Mouse (Mus musculus) forebrain, embryonic 14.5 days (tissue): Measurements from ENCODE around the gene Ralgapa2. TPM values are rescaled to one million over a fixed set of nuclear protein-coding genes. Genes with fewer than 3 reads are reported as not detected.
A peak's percentile ranks its signal among the peaks of the same experiment; 100 is the strongest.

Experiments
- ATAC-seq: fragments of 200-750 bp; cut with Nextera tagmentation; 2 replicates; pipeline ENCODE4 v1.8.0; 2017; ENCODE audit warnings: mild to moderate bottlenecking, moderate library complexity
- DNase-seq: peaks from one replicate; pipeline ENCODE4 v3.0.0-alpha.2; 2015; ENCODE audit warnings: low spot score
- H3K27ac ChIP-seq: fragments of 300-500 bp; sonication (generic); 2 replicates; pipeline ENCODE4 v1.5.1; 2014; ENCODE audit warnings: low read depth, mild to moderate bottlenecking, control low read depth, low read length, moderate library complexity
- H3K27me3 ChIP-seq: fragments of 300-500 bp; sonication (generic); replicated peaks from 2 replicates; pipeline ENCODE4 v1.6.1; 2014; ENCODE audit warnings: low read length, control low read depth, mixed read lengths; ENCODE audit not compliant: control insufficient read depth, insufficient read depth
- H3K36me3 ChIP-seq: fragments of 300-500 bp; sonication (generic); 2 replicates; pipeline ENCODE4 v1.6.1; 2014; ENCODE audit warnings: low read length, control low read depth; ENCODE audit not compliant: control insufficient read depth, insufficient read depth
- H3K4me1 ChIP-seq: fragments of 300-500 bp; sonication (generic); 2 replicates; pipeline ENCODE4 v1.6.1; 2014; ENCODE audit warnings: antibody characterized with exemption, low read length, control low read depth; ENCODE audit not compliant: control insufficient read depth, insufficient read depth
- H3K4me2 ChIP-seq: fragments of 300-500 bp; sonication (generic); 2 replicates; pipeline ENCODE4 v1.6.1; 2014; ENCODE audit warnings: mild to moderate bottlenecking, control low read depth, low read length
- H3K4me3 ChIP-seq: fragments of 300-500 bp; sonication (generic); 2 replicates; pipeline ENCODE4 v1.5.1; 2014; ENCODE audit warnings: low read depth, low read length, control low read depth
- H3K9ac ChIP-seq: fragments of 300-500 bp; sonication (generic); 2 replicates; pipeline ENCODE4 v1.6.1; 2014; ENCODE audit warnings: mild to moderate bottlenecking, low read length, control low read depth, moderate library complexity
- H3K9me3 ChIP-seq: fragments of 300-500 bp; sonication (generic); replicated peaks from 2 replicates; pipeline ENCODE4 v1.6.1; 2016; ENCODE audit warnings: low read length, control low read depth, mixed read lengths; ENCODE audit not compliant: control insufficient read depth
- WGBS: fragments of 180-500 bp; shearing (Covaris S2); extraction: QIAGEN DNeasy Blood & Tissue Kit; methylation state at CpG from one replicate; pipeline ENCODE4 v1.1.7; 2014; 5-methylcytosine and 5-hydroxymethylcytosine counted together
- polyA plus RNA-seq: library from polyadenylated mRNA; unstranded; fragments of >200 nt; fragmentation: Nextera tagmentation; extraction: Ambion mirVana; gene quantifications from 2 replicates; pipeline ENCODE4 v1.2.1, GENCODE M21; 2014

Gene Ralgapa2
- polyA plus RNA-seq, 1 experiment from 2014 or later: 6.3 TPM

GRCm38 (mm10) chr2:146491830-146492610 lies 20.1 kb downstream of the Ralgapa2 start:
- DNase-seq (no peak), ATAC-seq (no peak)
- Histone ChIP-seq H3K9me3 (no peaks in the 10 kb centered on the region), H3K36me3 (no peaks in the 10 kb centered on the region), H3K27ac (no peak overlapping the region), H3K4me1 (no peaks in the 10 kb centered on the region), H3K4me3 (no peak overlapping the region), H3K27me3 (no peaks in the 10 kb centered on the region), H3K4me2 (no peak overlapping the region), H3K9ac (no peak overlapping the region)
- 98% methylated on average over 5 of the region's 5 CpGs for WGBS

- H3K27me3 ChIP-seq: no peaks in the 10 kb centered on the region
- DNase-seq (no peak), ATAC-seq (no peak)
- no peak overlapping the region for H3K9ac ChIP-seq
- no peak overlapping the region for H3K4me2 ChIP-seq
- H3K36me3 ChIP-seq: no peaks in the 10 kb centered on the region
- H3K9me3 ChIP-seq: no peaks in the 10 kb centered on the region
- no peak overlapping the region for H3K27ac ChIP-seq
- no peak overlapping the region for H3K4me3 ChIP-seq
- 94% methylated on average over 1 of the region's 1 CpGs for WGBS
- H3K4me1 ChIP-seq: no peaks in the 10 kb centered on the region
Measured at GRCm38 (mm10) chr2:146490926-146491325, 21.2 kb downstream of the Ralgapa2 start.

- H3K9ac ChIP-seq: no peak overlapping the region
- WGBS: 90% methylated on average over 3 of the region's 3 CpGs
Measured at GRCm38 (mm10) chr2:146488291-146488690, 23.9 kb downstream of the Ralgapa2 start.

GRCm38 (mm10) chr2:146482859-146483258 lies 29.3 kb downstream of the Ralgapa2 start:
- ATAC-seq (no peak), DNase-seq (no peak)
- Histone ChIP-seq H3K4me1 (no peaks in the 10 kb centered on the region), H3K27ac (no peak overlapping the region), H3K36me3 (peaks cover 16% of the 10 kb centered on the region; the same call in 1 of the 2 replicates), H3K27me3 (no peaks in the 10 kb centered on the region), H3K9me3 (no peaks in the 10 kb centered on the region), H3K4me2 (no peak overlapping the region), H3K9ac (no peak overlapping the region), H3K4me3 (no peak overlapping the region)

More at GRCm38 (mm10) chr2:146488291-146488690, 23.9 kb downstream of the Ralgapa2 start:
- H3K4me2 ChIP-seq: no peak overlapping the region
- ATAC-seq: no peak
- no peak for DNase-seq
- H3K4me1 ChIP-seq: no peaks in the 10 kb centered on the region
- H3K27ac ChIP-seq: no peak overlapping the region
- peaks cover 11% of the 10 kb centered on the region; the same call in 1 of the 2 replicates for H3K36me3 ChIP-seq
- H3K9me3 ChIP-seq: no peaks in the 10 kb centered on the region
- H3K4me3 ChIP-seq: no peak overlapping the region
- no peaks in the 10 kb centered on the region for H3K27me3 ChIP-seq

GRCm38 (mm10) chr2:146477491-146477890 lies 34.7 kb downstream of the Ralgapa2 start:
- H3K9me3 ChIP-seq: no peaks in the 10 kb centered on the region
- H3K4me3 ChIP-seq: no peak overlapping the region
- H3K27me3 ChIP-seq: no peaks in the 10 kb centered on the region
- no peak overlapping the region for H3K27ac ChIP-seq
- no peak for ATAC-seq
- 94% methylated on average over 4 of the region's 4 CpGs for WGBS
- no peak overlapping the region for H3K4me2 ChIP-seq
- no peak overlapping the region for H3K9ac ChIP-seq
- 0 out of 2 replicates have a peak, but pooled peaks cover 3% of the 10 kb centered on the region for H3K36me3 ChIP-seq
- H3K4me1 ChIP-seq: no peaks in the 10 kb centered on the region
- DNase-seq: no peak

- ATAC-seq (no peak), DNase-seq (no peak)
- H3K9me3 ChIP-seq: no peaks in the 10 kb centered on the region
- H3K4me3 ChIP-seq: no peak overlapping the region
- no peaks in the 10 kb centered on the region for H3K27me3 ChIP-seq
- H3K9ac ChIP-seq: no peak overlapping the region
- 0 out of 2 replicates have a peak, but pooled peaks cover 2% of the 10 kb centered on the region for H3K36me3 ChIP-seq
- WGBS: 92% methylated on average over 6 of the region's 6 CpGs
- no peak overlapping the region for H3K4me2 ChIP-seq
- H3K4me1 ChIP-seq: no peaks in the 10 kb centered on the region
- no peak overlapping the region for H3K27ac ChIP-seq
Measured at GRCm38 (mm10) chr2:146476428-146476972, 35.6 kb downstream of the Ralgapa2 start.

- H3K4me3 ChIP-seq: no peak overlapping the region
- H3K36me3 ChIP-seq: no peaks in the 10 kb centered on the region
- no peak overlapping the region for H3K4me2 ChIP-seq
- no peak overlapping the region for H3K27ac ChIP-seq
- no peaks in the 10 kb centered on the region for H3K9me3 ChIP-seq
- no peak for ATAC-seq
- DNase-seq: no peak
- H3K27me3 ChIP-seq: no peaks in the 10 kb centered on the region
- H3K9ac ChIP-seq: no peak overlapping the region
- peaks cover 2% of the 10 kb centered on the region; the same call in 1 of the 2 replicates for H3K4me1 ChIP-seq
Measured at GRCm38 (mm10) chr2:146476001-146476400, 36.1 kb downstream of the Ralgapa2 start.

GRCm38 (mm10) chr2:146470947-146471346 lies 41.2 kb downstream of the Ralgapa2 start:
- Histone ChIP-seq H3K4me2 (no peak overlapping the region), H3K9ac (no peak overlapping the region), H3K27me3 (no peaks in the 10 kb centered on the region), H3K4me1 (peaks cover 3% of the 10 kb centered on the region; the same call in 1 of the 2 replicates), H3K4me3 (no peak overlapping the region), H3K27ac (no peak overlapping the region), H3K9me3 (no peaks in the 10 kb centered on the region), H3K36me3 (no peaks in the 10 kb centered on the region)
- peak; percentile 20 for DNase-seq
- 44% methylated on average over 5 of the region's 5 CpGs for WGBS
- ATAC-seq: no peak; the same call in 1 of the 2 replicates
